Mouse (Mus musculus) thymus, adult 2 months (tissue): ENCODE results near the gene Zfp575.

Source experiments
- CTCF ChIP-seq: fragments of 200-500 bp; IDR thresholded peaks from 2 replicates; pipeline ENCODE4 v1.5.1; 2012; ENCODE audit warnings: mild to moderate bottlenecking, control low read depth, low read length, moderate library complexity, borderline replicate concordance; ENCODE audit not compliant: control insufficient read depth, poor library complexity, insufficient read depth; ENCODE audit errors: extremely low read depth
- POLR2A ChIP-seq: fragments of 200-500 bp; IDR thresholded peaks from 2 replicates; pipeline ENCODE4 v1.6.1; 2012; ENCODE audit warnings: mild to moderate bottlenecking, low read length, control low read depth, moderate library complexity; ENCODE audit not compliant: control insufficient read depth, poor library complexity, insufficient read depth; ENCODE audit errors: extremely low read depth

DNA sequence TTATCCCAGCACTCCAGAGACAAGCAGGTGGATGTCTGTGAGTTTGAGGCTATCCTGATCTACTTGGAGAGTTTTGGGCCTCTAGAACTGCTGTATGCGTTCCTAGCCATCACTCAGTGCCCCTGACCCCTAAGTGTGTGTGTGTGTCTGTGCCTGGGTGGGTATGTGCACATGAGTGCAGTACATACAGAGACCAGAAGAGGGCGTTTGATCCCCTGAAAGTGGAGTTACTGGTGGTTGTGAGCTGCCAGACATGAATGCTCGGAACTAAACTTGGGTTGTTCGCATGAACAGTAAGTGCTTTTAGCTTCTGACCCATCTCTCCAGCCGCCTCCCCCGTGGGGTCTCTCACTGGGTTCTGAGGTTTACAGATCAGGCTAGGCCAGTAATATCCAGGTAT lies 35.5 kb upstream of the Zfp575 start:
- TF ChIP-seq CTCF: no peak
- TF ChIP-seq POLR2A: no peak
